Mouse (Mus musculus): ENCODE results near the gene Txndc15. TPM values are rescaled to one million over a fixed set of nuclear protein-coding genes. Genes with fewer than 3 reads are reported as not detected.
A peak's percentile ranks its signal among the peaks of the same experiment; 100 is the strongest.

Txndc15 gene
- polyA plus RNA-seq (2015; fragmentation: Nextera tagmentation; extraction: Ambion mirVana), result 98.3 and 105 TPM in 2 replicates

GRCm38 (mm10) chr13:55714501-55715166, at the start of gene Txndc15:
Txndc15 (plus strand) TSS chr13:55714650.
- peak; percentile 91 for ATAC-seq (ENCODE audit: insufficient number of reproducible peaks, low FRiP score, low TSS enrichment, low read depth)

GRCm38 (mm10) chr13:55668550-55668949, 45.9 kb upstream of the Txndc15 start:
- H3K4me2 ChIP-seq (replicated peaks), result no peak overlapping the region
- no peak for ATAC-seq (ENCODE audit: insufficient number of reproducible peaks, low FRiP score, low TSS enrichment, low read depth)
- no peak overlapping the region for H3K4me3 ChIP-seq (replicated peaks)
- no peak overlapping the region for H3K9ac ChIP-seq
- H3K27ac ChIP-seq (replicated peaks), result no peak overlapping the region
- no peaks in the 10 kb centered on the region for H3K27me3 ChIP-seq
- 0 out of 2 replicates have a peak, but pooled peaks cover 4% of the 10 kb centered on the region for H3K9me3 ChIP-seq (replicated peaks)
- WGBS, result 81% methylated on average over 6 of the region's 6 CpGs
- H3K36me3 ChIP-seq, result peaks cover 90% of the 10 kb centered on the region
- no peaks in the 10 kb centered on the region for H3K4me1 ChIP-seq

More at GRCm38 (mm10) chr13:55714501-55715166, at the start of gene Txndc15:
- Histone ChIP-seq H3K9me3 (replicated peaks) (no peaks in the 10 kb centered on the region), H3K4me1 (peaks cover 8% of the 10 kb centered on the region; the same call in 1 of the 2 replicates), H3K4me3 (replicated peaks) (peak within 1 kb of the TSS; percentile 92), H3K36me3 (peaks cover 18% of the 10 kb centered on the region), H3K27me3 (no peaks in the 10 kb centered on the region), H3K27ac (replicated peaks) (peak within 1 kb of the TSS; percentile 89), H3K9ac (peak within 1 kb of the TSS; percentile 94), H3K4me2 (replicated peaks) (peak within 1 kb of the TSS; percentile 55)
- WGBS, result under 1% methylated on average over 63 of the region's 63 CpGs

GRCm38 (mm10) chr13:55672711-55673110, 41.7 kb upstream of the Txndc15 start:
- no peak overlapping the region for H3K4me3 ChIP-seq (replicated peaks)
- H3K27me3 ChIP-seq, result no peaks in the 10 kb centered on the region
- H3K9ac ChIP-seq, result no peak overlapping the region
- no peaks in the 10 kb centered on the region for H3K4me1 ChIP-seq
- H3K9me3 ChIP-seq (replicated peaks), result 0 out of 2 replicates have a peak, but pooled peaks cover 4% of the 10 kb centered on the region
- H3K27ac ChIP-seq (replicated peaks), result no peak overlapping the region
- 97% methylated on average over 6 of the region's 6 CpGs for WGBS
- peaks cover 90% of the 10 kb centered on the region for H3K36me3 ChIP-seq
- no peak overlapping the region for H3K4me2 ChIP-seq (replicated peaks)
- ATAC-seq (ENCODE audit: insufficient number of reproducible peaks, low FRiP score, low TSS enrichment, low read depth), result no peak

- Histone ChIP-seq H3K27ac (replicated peaks) (no peak overlapping the region), H3K27me3 (no peaks in the 10 kb centered on the region), H3K9ac (no peak overlapping the region), H3K4me2 (replicated peaks) (no peak overlapping the region), H3K4me3 (replicated peaks) (no peak overlapping the region), H3K36me3 (peaks cover 86% of the 10 kb centered on the region), H3K4me1 (no peaks in the 10 kb centered on the region), H3K9me3 (replicated peaks) (no peaks in the 10 kb centered on the region)
- no peak for ATAC-seq (ENCODE audit: insufficient number of reproducible peaks, low FRiP score, low TSS enrichment, low read depth)
- WGBS, result 90% methylated on average over 8 of the region's 8 CpGs
These were observed 37.1 kb upstream of the Txndc15 start for GRCm38 (mm10) chr13:55677364-55677763.

GRCm38 (mm10) chr13:55682201-55682600, 32.2 kb upstream of the Txndc15 start:
- H3K4me2 ChIP-seq (replicated peaks), result no peak overlapping the region
- no peaks in the 10 kb centered on the region for H3K4me1 ChIP-seq
- no peaks in the 10 kb centered on the region for H3K27me3 ChIP-seq
- H3K9ac ChIP-seq, result no peak overlapping the region
- 74% methylated on average over 9 of the region's 9 CpGs for WGBS
- no peak overlapping the region for H3K4me3 ChIP-seq (replicated peaks)
- H3K27ac ChIP-seq (replicated peaks), result 0 out of 2 replicates have a peak overlapping the region, but pooled peaks have one; percentile 4
- ATAC-seq (ENCODE audit: insufficient number of reproducible peaks, low FRiP score, low TSS enrichment, low read depth), result no peak
- no peaks in the 10 kb centered on the region for H3K9me3 ChIP-seq (replicated peaks)
- peaks cover 43% of the 10 kb centered on the region for H3K36me3 ChIP-seq

- ATAC-seq (ENCODE audit: insufficient number of reproducible peaks, low FRiP score, low TSS enrichment, low read depth), result no peak
- Histone ChIP-seq H3K9me3 (replicated peaks) (no peaks in the 10 kb centered on the region), H3K36me3 (peaks cover 30% of the 10 kb centered on the region), H3K27ac (replicated peaks) (no peak overlapping the region), H3K4me2 (replicated peaks) (no peak overlapping the region), H3K4me3 (replicated peaks) (no peak overlapping the region), H3K4me1 (no peaks in the 10 kb centered on the region), H3K9ac (no peak overlapping the region), H3K27me3 (no peaks in the 10 kb centered on the region)
- 89% methylated on average over 3 of the region's 3 CpGs for WGBS
These were observed 30.9 kb upstream of the Txndc15 start for GRCm38 (mm10) chr13:55683581-55683980.

GRCm38 (mm10) chr13:55686107-55686633, 28.3 kb upstream of the Txndc15 start:
- no peak for ATAC-seq (ENCODE audit: insufficient number of reproducible peaks, low FRiP score, low TSS enrichment, low read depth)
- 61% methylated on average over 9 of the region's 9 CpGs for WGBS
- Histone ChIP-seq H3K36me3 (peaks cover 11% of the 10 kb centered on the region; the same call in 1 of the 2 replicates), H3K27me3 (no peaks in the 10 kb centered on the region), H3K4me3 (replicated peaks) (no peak overlapping the region), H3K9ac (no peak overlapping the region), H3K27ac (replicated peaks) (no peak overlapping the region), H3K4me1 (no peaks in the 10 kb centered on the region), H3K4me2 (replicated peaks) (no peak overlapping the region), H3K9me3 (replicated peaks) (no peaks in the 10 kb centered on the region)

GRCm38 (mm10) chr13:55687927-55688602, 26.4 kb upstream of the Txndc15 start:
- Histone ChIP-seq H3K27ac (replicated peaks) (no peak overlapping the region), H3K9me3 (replicated peaks) (no peaks in the 10 kb centered on the region), H3K9ac (no peak overlapping the region), H3K4me1 (no peaks in the 10 kb centered on the region), H3K36me3 (no peaks in the 10 kb centered on the region), H3K27me3 (no peaks in the 10 kb centered on the region), H3K4me3 (replicated peaks) (no peak overlapping the region), H3K4me2 (replicated peaks) (no peak overlapping the region)
- 33% methylated on average over 4 of the region's 4 CpGs for WGBS
- no peak for ATAC-seq (ENCODE audit: insufficient number of reproducible peaks, low FRiP score, low TSS enrichment, low read depth)

GRCm38 (mm10) chr13:55692535-55693242, 21.8 kb upstream of the Txndc15 start, which contains the start of gene B230219D22Rik:
B230219D22Rik (plus strand) TSS chr13:55693124.
- H3K27me3 ChIP-seq, result no peaks in the 10 kb centered on the region
- no peaks in the 10 kb centered on the region for H3K9me3 ChIP-seq (replicated peaks)
- ATAC-seq (ENCODE audit: insufficient number of reproducible peaks, low FRiP score, low TSS enrichment, low read depth), result peak; percentile 95
- peaks cover 19% of the 10 kb centered on the region for H3K4me1 ChIP-seq
- H3K9ac ChIP-seq, result peak within 1 kb of the TSS; percentile 100
- peak within 1 kb of the TSS; percentile 98 for H3K4me3 ChIP-seq (replicated peaks)
- H3K36me3 ChIP-seq, result no peaks in the 10 kb centered on the region
- peak within 1 kb of the TSS; percentile 98 for H3K27ac ChIP-seq (replicated peaks)
- H3K4me2 ChIP-seq (replicated peaks), result peak within 1 kb of the TSS; percentile 73
- WGBS, result 2% methylated on average over 49 of the region's 51 CpGs

GRCm38 (mm10) chr13:55693243-55693721, 21.2 kb upstream of the Txndc15 start:
- Histone ChIP-seq H3K27ac (replicated peaks) (peak overlapping the region; percentile 98), H3K36me3 (0 out of 2 replicates have a peak, but pooled peaks cover under 1% of the 10 kb centered on the region), H3K9ac (peak overlapping the region; percentile 100), H3K9me3 (replicated peaks) (no peaks in the 10 kb centered on the region), H3K4me3 (replicated peaks) (peak overlapping the region; percentile 98), H3K4me2 (replicated peaks) (peak overlapping the region; percentile 73), H3K27me3 (no peaks in the 10 kb centered on the region), H3K4me1 (peaks cover 19% of the 10 kb centered on the region)
- WGBS, result under 1% methylated on average over 40 of the region's 70 CpGs
- peak; percentile 68 for ATAC-seq (ENCODE audit: insufficient number of reproducible peaks, low FRiP score, low TSS enrichment, low read depth)

Data from embryonic facial prominence, embryonic 15.5 days (tissue).